Mouse (Mus musculus): ENCODE results near the gene Helz.
"Not testable (repeated sequence)": the region's sequence is repeated elsewhere in the genome, so short reads cannot be mapped to it uniquely, and the experiment has no call there.

Gene Helz

DNA sequence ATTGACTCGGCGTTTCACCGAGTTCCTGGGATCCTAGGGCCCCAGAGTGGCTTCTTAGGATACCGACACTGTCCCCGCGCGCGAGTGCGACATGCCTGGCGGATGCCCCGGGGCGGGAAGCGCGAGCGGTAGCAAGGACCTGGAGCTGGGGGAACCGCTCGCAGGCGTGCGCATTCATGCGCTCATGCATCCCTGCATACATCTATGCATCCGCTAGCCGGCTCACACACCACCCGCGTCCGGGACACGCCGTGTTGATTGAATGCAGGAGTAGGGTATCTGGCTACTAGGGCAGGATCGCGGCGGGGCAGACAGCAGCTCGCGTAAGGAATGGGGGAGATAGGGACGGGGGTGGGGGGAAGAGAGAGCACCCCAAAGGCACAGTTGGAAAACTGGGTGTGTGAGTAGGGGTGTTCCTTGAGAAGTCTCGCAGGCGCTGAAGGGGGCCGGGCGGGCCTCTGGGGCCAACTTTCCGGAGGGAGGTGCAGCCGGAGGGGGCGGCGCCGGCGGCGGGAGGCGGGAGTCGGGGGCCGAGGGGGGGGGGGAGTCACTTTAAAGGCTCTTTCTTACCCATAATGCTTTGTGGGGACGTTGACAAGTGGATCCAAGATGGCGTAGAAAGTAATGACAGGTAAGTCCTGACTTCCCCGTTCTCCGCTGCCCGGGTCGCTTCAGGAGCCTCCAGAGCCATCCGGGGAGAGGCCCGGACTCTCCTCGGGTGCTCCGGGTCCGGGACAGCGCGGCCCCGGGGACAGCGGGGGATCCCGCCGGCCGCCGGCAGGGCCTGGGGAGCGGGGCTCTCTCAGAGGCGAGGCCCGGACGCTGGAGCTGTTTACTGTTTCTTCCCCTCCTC lies at the start of gene Helz:
Helz (plus strand) TSS at position 580 of the 853 bp plus-strand sequence.
- DNase-seq (ENCODE audit: extremely low spot score, low read depth, low spot score) = no peak

DNA sequence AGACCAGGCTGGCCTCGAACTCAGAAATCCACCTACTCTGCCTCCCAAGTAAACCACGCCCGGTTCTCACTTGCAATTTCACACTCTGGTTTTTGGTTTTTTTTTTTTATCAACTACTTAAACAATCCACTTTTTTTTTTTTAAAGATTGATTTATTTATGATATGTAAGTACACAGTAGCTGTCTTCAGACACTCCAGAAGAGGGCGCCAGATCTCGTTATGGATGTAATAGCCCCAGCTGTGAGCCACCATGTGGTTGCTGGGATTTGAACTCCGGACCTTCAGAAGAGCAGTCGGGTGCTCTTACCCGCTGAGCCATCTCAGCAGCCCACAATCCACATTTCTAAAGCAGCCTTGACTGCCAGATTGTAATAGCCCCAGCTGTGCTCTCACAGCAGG lies 44.9 kb upstream of the Helz start:
- no peak for DNase-seq (ENCODE audit: extremely low spot score, low read depth, low spot score)

DNA sequence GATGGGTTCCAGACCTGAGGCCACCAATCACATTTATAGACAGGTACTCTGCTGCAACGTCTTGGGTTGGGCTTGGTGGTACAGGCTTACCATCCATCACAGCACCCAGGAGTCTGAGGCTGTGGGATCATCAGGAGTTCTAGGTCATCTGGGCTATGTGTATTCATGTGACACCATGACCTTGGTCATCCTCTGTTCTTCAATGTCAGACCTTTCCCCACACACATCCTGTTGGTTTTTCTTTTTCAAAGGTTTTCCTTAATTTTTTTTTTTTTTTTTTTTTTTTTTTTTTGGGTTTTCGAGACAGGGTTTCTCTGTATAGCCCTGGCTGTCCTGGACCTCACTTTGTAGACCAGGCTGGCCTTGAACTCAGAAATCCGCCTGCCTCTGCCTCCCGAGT lies 43.4 kb upstream of the Helz start:
- not testable (repeated sequence) for DNase-seq (ENCODE audit: extremely low spot score, low read depth, low spot score)

DNA sequence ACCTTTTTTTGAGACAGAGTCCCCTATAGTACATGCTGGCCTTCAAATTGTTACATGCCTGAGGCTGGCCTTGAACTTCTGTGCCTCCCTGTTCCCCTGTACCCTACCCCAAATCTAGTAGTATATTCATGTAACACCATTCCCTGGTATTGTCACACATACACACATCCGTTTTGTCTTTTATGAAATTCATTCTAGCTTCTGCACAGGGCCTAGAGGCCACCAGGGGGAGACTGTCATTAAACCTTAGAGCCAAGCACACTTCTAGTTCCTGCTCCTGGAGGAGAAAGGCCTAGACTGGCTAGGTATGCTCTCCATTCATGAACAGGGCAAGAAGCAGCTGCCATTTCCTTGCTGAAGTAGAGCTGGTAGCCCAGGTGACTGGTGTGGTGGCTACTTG lies 41.5 kb upstream of the Helz start:
- no peak for DNase-seq (ENCODE audit: extremely low spot score, low read depth, low spot score)

DNA sequence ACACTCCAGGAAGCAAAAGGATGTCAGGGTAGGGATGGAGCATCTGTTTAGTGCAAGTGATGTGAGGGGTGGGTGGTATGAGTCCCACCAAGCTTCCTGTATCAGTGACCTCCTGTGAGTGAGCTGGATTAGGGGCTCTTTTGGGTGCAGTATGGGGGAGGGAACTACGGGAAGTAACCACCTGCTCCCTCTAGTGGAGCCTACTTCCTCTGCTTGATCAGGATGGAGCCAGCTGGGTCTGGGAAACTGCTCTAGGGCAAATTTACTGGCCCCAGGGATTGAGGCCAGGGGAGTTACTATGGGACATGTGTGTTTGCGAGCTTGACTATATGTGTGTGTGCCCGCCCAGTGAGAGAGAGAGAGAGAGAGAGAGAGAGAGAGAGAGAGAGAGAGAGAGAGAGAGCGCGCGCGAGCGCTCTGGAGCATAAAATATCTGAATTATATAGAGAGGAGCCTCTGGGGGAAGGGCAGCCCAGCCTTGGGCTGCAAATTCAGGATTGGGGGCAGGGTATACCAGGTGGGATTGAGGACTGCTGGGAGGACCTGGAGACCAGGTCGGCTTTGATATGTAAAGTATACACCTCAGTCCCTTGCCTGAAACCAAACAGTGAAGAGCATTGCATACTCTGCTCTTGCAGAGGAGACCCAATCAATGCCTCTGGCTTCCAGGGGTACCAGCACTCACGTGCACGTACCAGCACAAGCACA lies 37.9 kb upstream of the Helz start:
- no peak for DNase-seq (ENCODE audit: extremely low spot score, low read depth, low spot score)

DNA sequence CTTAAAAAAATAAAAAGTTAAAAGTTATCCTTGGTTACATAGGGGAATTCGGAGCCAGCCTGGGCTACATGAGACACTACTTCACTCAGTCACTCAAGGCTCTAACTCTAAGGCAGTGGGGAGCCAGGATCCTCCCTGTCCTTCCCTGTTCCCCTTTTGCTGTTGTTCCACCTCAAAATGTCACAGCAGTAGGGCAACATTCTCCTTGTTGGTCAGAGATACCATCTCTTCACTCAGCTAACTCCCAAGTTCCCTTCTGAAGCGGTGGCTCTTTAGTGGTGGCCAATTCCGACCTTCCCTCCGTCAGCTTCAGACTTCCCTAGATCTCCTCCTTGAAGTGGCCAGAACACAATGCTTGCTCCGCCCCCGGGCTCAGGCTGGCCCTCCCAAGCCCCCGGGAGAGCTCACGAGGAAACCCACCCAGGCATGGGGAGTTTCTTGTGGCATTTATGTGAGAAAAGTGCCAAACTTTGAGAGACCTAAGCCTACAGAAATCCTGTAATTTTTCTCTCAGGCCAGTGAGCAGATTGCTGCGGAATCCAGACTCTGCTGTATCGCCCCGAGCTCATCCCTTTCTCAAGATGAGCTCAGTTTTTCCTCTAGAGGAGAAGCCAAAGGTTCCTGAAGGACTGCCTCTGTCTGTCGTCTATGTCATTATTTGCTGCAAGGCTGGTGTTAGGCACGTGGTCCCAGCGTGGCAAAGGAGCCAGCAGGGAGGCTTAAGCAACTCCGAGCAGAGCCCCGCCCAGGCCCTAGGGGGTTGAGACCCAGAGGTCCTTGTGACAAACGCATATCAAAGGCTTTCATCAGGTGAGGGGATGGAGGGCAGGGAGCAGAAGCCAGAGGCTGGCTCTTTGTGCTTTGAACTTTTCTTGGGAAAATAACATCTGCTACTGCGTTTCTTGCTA lies 37.1 kb upstream of the Helz start:
- DNase-seq (ENCODE audit: extremely low spot score, low read depth, low spot score) = no peak

DNA sequence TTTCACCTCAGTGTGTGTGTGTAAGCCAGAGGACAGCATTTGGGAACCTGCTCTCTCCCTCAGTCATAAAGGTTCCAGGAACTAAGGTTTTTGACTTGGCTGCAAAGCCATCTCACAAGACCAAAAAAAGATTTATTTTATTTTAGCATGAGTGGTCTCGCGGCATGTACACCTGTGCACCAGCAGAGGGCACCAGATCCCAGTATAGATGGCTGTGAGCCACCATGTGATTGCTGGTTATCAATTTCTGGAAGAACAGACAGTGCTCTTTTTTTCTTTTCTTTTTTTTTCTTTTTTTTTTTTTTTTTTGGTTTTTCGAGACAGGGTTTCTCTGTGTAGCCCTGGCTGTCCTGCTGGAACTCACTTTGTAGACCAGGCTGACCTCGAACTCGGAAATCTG lies 35.8 kb upstream of the Helz start:
- peak; percentile 39 for DNase-seq (ENCODE audit: extremely low spot score, low read depth, low spot score)

DNA sequence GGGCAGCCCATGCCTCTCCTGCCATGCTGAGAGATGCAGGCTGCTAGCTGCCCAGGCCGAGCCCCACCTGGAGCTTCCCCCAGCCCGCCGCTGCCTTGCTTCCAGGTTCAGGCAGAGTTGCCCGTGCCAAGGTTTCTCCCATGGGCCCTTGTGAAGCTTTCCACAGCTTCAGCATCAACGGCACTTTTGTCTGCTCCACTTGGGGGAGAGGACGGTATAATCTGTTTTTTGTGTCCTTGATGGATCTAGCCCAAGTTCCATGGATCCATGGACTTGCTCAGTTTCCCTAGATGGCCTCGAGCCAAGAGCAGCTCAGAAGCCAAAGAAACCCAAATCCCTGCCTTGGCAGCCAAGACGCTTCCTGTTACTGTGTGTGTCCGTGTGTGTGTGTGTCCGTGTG lies 34.7 kb upstream of the Helz start:
- DNase-seq (ENCODE audit: extremely low spot score, low read depth, low spot score) = no peak

DNA sequence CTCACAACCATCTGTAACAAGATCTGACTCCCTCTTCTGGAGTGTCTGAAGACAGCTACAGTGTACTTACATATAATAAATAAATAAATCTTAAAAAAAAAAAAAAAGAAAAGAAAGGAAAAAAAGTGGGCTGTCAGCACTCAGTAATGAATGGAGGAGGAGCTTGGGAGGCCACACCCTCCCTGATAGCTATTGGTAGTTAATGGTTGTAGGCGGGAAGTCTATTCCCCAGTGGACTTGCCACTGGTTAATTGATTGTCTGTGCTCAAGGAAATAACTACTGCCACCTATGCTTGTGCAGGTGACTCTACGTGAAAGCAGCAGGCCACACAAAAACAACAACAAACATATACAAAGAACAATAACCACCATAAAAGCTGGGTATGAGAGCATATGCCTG lies 31.3 kb upstream of the Helz start:
- DNase-seq (ENCODE audit: extremely low spot score, low read depth, low spot score) = no peak

DNA sequence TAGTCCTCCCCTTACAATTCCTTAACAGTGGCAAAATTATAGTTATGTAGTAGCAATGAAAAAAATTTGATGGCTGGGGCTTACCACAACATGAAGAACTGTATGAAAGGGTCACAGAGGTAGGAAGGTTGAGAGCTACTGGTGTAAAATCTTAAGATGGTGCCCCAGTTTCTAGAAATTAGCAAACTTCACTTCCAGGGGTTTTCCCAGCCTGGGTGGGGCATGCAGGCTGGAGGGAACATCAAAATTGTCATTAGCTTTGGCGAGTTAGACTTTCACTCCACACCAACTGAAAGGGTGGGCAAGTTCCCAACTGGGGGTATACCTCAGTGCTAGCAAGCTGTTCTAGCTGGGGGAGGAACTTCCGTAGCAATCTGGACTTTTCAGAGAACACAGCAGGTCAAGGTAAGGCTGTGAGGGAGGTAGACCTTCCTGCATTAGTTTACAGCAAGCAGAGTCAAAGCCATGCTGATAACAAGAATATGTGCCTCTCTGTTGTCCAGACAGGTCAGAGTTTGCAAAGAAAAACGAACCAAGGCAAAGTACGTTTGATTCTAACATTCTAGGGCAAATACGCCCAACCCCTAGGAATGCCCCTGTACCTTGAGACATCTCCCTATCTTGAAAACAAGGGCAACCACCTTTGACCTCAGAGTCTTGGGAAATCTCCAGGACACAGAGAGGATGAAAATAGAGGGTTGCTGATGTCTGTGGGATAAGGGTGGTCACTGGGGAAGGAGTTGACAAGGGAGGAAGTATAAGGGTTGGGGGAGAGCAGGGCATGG lies 28.9 kb upstream of the Helz start:
- no peak for DNase-seq (ENCODE audit: extremely low spot score, low read depth, low spot score)

DNA sequence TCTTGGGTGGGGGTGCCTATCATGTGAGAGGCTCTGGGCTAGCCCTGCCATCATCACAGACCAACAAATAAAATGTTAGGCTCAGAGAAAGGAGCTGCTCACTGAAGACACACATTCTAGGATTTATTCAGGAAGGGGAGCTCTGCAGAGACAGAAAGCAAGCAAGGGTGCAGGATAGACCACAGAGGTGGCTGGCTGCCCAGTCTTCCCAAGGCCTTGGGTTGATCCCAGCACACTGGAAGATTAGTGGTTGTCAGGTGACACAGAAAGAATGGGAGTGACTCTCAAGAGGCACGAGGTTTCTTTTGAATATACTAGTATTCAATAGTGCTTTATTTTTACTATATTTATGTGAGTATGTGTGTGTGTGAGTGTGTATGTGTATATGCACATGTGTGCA lies 26.6 kb upstream of the Helz start:
- no peak for DNase-seq (ENCODE audit: extremely low spot score, low read depth, low spot score)

DNA sequence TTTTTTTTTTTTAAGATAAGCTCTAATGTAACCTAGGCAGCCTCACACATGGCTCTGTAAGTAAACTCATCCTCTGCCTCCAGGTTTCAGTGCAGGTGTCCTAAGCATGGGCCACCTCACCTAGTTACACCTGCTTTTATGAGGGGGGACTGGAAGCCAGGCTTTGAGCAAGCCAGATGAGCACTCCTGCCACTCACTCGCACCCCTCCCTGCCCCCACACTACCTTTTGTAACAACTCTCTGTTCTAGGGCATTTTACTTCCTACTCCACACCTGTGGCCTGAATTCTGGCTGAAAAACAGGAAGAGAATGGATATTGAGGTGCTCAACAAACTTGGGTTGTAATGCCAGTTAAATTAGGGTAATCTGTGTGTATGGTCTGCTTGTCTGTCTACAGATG lies 22.8 kb upstream of the Helz start:
- no peak for DNase-seq (ENCODE audit: extremely low spot score, low read depth, low spot score)

DNA sequence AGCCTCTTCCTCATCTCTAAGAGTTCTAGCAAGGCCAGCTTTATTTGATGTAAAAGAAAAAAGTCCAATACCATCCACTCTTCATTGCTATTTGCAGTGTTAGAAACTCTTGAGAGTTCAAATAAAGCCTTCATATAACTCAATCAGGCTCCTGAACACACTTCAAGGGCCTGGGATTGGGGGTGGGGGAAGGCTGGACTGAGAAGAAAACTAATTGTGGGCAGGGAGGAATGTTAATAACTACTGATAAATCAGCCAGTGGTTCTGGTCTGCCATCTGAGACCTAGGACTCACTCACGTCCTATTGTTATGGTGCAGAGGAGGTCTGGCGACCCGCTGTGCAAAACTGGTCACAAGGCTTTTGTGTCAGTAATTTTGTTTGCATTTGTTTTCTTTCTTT lies 20.1 kb upstream of the Helz start:
- DNase-seq (ENCODE audit: extremely low spot score, low read depth, low spot score) = no peak

DNA sequence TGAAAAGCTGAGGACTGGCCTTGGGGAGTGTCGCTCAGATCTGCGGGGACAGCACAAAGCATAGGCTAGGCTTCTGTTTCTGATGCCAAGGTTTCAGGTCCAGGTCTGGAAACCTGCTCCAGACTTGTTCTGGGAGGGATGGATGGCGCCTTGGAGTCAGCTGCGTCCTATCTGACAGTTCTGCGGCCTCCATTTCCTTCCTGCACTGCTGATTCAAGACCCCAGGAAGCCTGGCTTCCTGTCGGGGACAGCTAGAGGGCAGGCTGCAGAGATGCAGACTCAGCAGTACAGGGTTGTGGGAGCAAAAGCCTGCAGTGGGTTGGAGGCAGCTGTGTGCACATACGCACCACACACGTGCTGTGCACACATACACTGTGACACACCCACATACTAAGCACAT lies 18.4 kb upstream of the Helz start:
- DNase-seq (ENCODE audit: extremely low spot score, low read depth, low spot score) = no peak

DNA sequence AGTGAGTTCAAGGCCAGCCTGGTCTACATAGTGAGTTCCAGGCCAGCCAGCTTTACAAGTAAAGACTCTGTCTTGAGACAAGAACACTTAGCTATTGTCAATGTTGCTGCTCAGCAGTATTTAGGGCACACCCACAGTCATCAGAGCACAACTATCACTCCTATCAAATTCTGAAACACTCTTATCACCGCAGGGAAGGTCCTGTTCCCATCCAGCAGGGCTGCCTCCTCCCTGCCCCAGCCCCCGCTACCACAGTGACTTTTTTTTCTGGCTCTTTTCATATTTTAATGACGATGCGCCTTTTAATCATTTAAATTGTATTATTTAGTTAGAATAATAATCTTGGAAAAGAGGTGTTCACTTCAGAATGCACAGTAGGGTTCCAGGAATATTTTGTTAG lies 16.3 kb upstream of the Helz start:
- no peak for DNase-seq (ENCODE audit: extremely low spot score, low read depth, low spot score)

DNA sequence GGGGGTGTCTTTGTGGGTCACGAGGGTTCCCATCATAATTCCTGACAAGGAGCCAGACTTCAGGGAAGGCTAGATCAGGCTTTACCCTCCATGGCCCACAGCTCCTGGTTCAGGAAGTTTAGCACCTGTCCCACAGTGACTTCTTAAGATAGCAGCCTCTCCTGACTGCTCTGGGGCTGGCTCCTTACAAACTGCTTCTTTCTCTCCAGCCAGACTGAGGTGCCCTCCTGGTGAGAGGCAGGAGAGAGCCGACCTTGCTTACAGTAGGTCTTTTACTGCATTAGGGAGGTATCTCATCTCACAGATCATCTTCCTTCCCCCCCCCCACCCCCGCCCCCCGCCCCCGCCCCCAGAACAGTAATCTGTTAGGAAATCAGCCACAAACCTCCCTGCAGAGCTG lies 15.5 kb upstream of the Helz start:
- DNase-seq (ENCODE audit: extremely low spot score, low read depth, low spot score) = no peak

DNA sequence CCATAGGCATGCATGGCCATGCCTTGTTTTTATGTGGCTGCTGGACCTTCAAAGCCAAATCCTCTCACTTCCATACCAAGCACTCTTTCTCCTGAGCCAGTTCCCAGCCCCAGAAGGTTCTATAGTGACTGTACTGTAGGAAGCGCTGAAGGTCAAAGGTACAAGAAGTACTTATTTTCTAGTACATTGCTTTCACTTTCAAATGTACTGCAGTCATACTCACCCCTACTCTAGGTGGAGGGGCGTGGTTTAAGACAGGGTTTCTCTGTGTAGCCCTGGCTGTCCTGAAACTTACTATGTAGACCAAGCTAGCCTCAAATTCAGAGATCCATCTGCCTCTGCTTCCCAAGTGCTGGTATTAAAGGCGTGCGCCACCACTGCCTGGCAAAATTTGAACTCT lies 8.7 kb upstream of the Helz start:
- DNase-seq (ENCODE audit: extremely low spot score, low read depth, low spot score) = no peak

DNA sequence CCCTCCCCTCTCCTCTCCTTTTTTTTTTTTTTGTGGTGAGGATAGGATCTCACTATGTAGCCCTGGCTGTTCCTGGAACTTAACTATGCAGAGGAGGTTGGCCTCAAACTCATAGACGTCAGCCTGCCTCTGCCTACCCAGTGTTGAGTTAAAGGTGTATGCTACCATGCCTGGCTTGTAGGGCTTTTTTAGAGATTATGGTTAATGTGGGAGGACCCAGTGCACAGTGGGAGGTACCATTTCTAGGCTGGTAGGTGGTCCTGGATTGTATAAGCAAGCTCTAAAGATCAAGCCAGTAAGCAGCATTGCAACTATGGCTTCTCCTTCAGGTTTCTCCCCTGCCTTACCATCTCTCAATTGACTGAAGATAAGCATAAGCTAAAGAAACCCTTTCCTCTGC lies 7.4 kb upstream of the Helz start:
- DNase-seq (ENCODE audit: extremely low spot score, low read depth, low spot score) = no peak

DNA sequence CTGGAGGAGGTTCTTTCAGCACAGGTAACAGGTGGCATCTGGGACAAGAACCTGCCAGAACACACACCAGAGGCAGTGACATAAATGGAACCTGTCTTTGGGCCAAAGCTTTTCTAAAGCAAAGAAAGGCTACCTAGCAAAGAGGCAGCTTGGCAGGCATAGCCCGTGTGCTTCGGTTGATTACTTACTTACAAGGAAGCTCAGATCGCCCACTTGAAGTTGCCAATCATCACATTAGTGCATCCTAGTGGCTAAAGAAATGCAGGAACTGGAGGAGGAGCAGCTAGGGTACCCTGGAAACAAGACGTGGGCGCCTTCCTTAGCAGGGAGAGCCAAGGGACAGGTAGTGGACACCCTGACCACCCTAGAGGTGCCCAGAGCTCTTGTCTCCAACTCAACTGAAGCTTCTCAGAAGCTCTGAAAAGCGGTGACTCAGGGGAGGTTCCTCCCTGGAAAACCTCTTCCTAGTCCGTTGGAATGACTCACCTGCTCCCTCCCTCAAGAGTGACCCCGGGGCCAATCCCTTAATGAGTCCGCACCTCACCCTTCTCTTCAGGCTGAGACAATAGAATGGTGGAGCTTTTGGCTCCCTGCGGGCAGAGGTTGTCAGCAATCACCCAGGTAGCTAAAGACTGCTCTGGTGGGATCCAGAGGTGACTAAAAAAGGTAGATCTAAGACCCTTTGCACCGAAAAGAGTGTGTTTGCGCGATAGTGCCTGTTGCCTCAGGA lies 1.8 kb upstream of the Helz start:
- no peak for DNase-seq (ENCODE audit: extremely low spot score, low read depth, low spot score)

DNA sequence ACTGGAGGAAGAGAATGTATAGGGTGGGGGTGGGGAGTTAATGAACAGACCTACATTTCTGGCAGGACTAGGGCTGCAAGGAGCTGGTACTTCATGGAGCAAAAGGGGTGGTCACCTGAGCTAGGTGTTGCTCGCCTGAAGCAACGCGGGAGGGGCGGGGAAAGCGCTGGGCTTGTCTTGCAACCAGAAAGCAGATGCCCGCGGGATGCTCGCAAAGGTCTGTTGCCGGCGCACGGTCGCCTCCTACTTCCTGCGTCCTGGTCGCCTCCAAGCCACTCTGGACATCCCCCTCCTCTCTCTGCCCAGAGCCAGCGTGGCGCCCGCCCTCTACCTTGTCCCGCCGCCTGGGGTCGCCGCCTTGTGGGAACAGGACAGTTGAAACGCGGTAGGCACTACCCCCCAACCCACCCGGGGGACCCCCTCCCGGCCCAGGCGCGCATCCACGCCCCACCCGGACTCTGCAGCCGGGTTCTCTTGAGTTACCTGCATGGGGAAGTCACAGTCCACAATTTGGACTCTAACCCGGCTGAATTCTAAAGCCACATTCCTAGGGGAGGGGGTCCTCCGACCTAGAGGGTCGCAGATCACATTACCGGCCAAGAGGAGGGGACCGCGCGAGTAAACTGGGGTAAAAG lies 946 bp upstream of the Helz start:
- DNase-seq (ENCODE audit: extremely low spot score, low read depth, low spot score) = peak; percentile 30

Measured in hindlimb bud, embryonic 11.5 days (tissue).